Mouse (Mus musculus) stomach, postnatal 0 days (tissue): ENCODE measurements around the gene Olfr1337. TPM values are rescaled to one million over a fixed set of nuclear protein-coding genes. Genes with fewer than 3 reads are reported as not detected.
"Not testable (repeated sequence)": the region's sequence is repeated elsewhere in the genome, so short reads cannot be mapped to it uniquely, and the experiment has no call there.

ENCODE experiments used
- ATAC-seq: fragments of 200-750 bp; cut with Nextera tagmentation; 2 replicates; pipeline ENCODE4 v1.8.0; 2017; ENCODE audit not compliant: low FRiP score, low TSS enrichment
- DNase-seq: peaks from one replicate; pipeline ENCODE4 v3.0.0-alpha.2; 2016; ENCODE audit warnings: low spot score
- H3K27ac ChIP-seq: fragments of 300-500 bp; sonication (generic); replicated peaks from 2 replicates; pipeline ENCODE4 v1.5.1; 2014; ENCODE audit warnings: mild to moderate bottlenecking, control low read depth
- H3K27me3 ChIP-seq: fragments of 300-500 bp; sonication (generic); 2 replicates; pipeline ENCODE4 v1.6.1; 2014; ENCODE audit warnings: low read length; ENCODE audit not compliant: control insufficient read depth, insufficient read depth
- H3K36me3 ChIP-seq: fragments of 300-500 bp; sonication (generic); 2 replicates; pipeline ENCODE4 v1.6.1; 2014; ENCODE audit warnings: low read length, mixed read lengths; ENCODE audit not compliant: control insufficient read depth, insufficient read depth
- H3K4me1 ChIP-seq: fragments of 300-500 bp; sonication (generic); replicated peaks from 2 replicates; pipeline ENCODE4 v1.6.1; 2014; ENCODE audit warnings: antibody characterized with exemption; ENCODE audit not compliant: control insufficient read depth, insufficient read depth
- H3K4me2 ChIP-seq: fragments of 300-500 bp; sonication (generic); replicated peaks from 2 replicates; pipeline ENCODE4 v1.6.1; 2014; ENCODE audit warnings: low read depth, mild to moderate bottlenecking, control low read depth, moderate library complexity
- H3K4me3 ChIP-seq: fragments of 300-500 bp; sonication (generic); 2 replicates; pipeline ENCODE4 v1.5.1; 2014; ENCODE audit warnings: low read depth, low read length, control low read depth
- H3K9ac ChIP-seq: fragments of 300-500 bp; sonication (generic); 2 replicates; pipeline ENCODE4 v1.6.1; 2014; ENCODE audit warnings: mild to moderate bottlenecking, low read length, control low read depth, mixed read lengths
- H3K9me3 ChIP-seq: fragments of 300-500 bp; sonication (generic); 2 replicates; pipeline ENCODE4 v1.6.1; 2016; ENCODE audit warnings: low read length; ENCODE audit not compliant: control insufficient read depth
- CTCF ChIP-seq: IDR thresholded peaks from 2 replicates; pipeline ENCODE4 v1.5.1; 2016; ENCODE audit warnings: antibody characterized with exemption, low read depth, mild to moderate bottlenecking, moderate library complexity
- EP300 ChIP-seq: optimal IDR thresholded peaks from 2 replicates; pipeline ENCODE3; 2016; ENCODE audit warnings: antibody characterized with exemption
- WGBS: fragments of 180-500 bp; shearing (Covaris S2); extraction: QIAGEN DNeasy Blood & Tissue Kit; methylation state at CpG from one replicate; pipeline ENCODE4 v1.1.7; 2014; 5-methylcytosine and 5-hydroxymethylcytosine counted together
- polyA plus RNA-seq: library from polyadenylated mRNA; unstranded; fragments of >200 nt; fragmentation: Nextera tagmentation; extraction: Ambion mirVana; gene quantifications from 2 replicates; pipeline ENCODE4 v1.2.1, GENCODE M21; 2015

Olfr1337 gene
- polyA plus RNA-seq, result not detected in 2 replicates

DNA sequence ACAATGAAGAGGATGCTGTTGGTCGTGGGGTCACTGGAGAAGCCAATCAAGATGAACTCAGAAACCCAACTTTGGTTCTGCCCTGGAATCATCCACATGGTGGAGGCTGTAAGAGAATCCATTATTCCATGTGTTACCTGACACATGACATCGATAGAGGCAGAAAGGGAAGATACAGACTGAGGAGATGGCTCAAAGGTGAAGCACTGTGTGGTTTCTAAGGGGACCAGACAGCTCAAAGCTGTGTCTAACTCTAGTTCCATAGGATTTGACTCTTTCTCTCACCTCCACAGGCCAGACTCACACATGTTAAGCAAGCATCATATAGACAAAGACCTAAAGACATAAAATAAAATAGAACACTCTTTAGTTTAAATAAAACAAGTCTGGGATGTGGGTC, at the start of gene Olfr1337:
Gene Olfr1337, minus strand, starts transcription at position 101 of the 400 bp plus-strand sequence.
- no peak within 1 kb of the TSS for H3K4me3 ChIP-seq
- H3K4me1 ChIP-seq, result no peaks in the 10 kb centered on the region
- no peak within 1 kb of the TSS for H3K27ac ChIP-seq
- H3K36me3 ChIP-seq, result no peaks in the 10 kb centered on the region
- DNase-seq, result no peak
- 86% methylated on average over 2 of the region's 2 CpGs for WGBS
- no peak within 1 kb of the TSS for H3K4me2 ChIP-seq
- TF ChIP-seq EP300, result no peak
- no peak for TF ChIP-seq CTCF
- H3K9me3 ChIP-seq, result no peaks in the 10 kb centered on the region
- H3K27me3 ChIP-seq, result no peaks in the 10 kb centered on the region
- no peak for ATAC-seq
- H3K9ac ChIP-seq, result no peak within 1 kb of the TSS

DNA sequence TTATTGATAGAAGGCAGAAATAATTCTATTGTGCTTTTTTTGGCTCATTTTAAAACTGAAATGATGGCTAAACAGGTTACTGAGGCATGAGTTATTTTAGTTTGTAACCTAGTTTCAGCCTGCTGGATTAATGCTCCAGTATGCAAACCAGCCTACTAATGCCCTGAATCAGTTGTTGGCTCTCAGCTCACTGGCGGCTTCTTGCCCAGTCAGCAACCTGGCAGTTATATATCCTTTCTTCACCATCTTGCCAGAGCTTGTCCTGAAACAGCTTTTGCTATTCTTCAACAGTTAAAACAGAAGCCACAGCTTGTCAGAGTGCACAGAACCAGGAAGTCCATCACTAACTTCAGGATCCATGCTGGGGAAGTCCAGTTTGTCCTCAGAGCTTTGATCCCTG, 36.5 kb upstream of the Olfr1337 start:
- 70% methylated on average over 1 of the region's 1 CpGs for WGBS
- no peak for ATAC-seq
- Histone ChIP-seq H3K4me3 (no peak overlapping the region), H3K4me1 (no peaks in the 10 kb centered on the region), H3K27me3 (no peaks in the 10 kb centered on the region), H3K9ac (no peak overlapping the region), H3K36me3 (no peaks in the 10 kb centered on the region), H3K9me3 (no peaks in the 10 kb centered on the region), H3K27ac (no peak overlapping the region), H3K4me2 (no peak overlapping the region)
- DNase-seq, result no peak
- TF ChIP-seq CTCF (no peak), EP300 (no peak)

DNA sequence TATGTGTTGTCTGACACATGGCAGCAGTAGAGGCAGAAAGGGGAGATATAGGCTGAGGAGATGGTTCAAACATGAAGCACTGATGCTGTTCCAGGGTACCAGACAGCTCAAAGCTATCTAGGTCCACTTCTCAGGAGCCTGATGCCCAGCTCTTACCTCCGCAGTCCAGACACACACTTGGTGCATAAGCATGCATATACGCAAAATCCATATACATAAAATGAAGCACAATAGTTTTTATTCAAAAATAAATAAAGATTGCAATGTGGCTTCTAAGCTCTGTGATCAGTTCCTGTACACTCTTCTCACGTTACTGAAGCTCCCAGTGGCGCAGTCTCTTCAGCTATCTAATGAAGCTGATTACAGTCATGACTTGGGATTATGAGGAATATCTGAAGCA, 27.5 kb upstream of the Olfr1337 start, which contains the start of gene Olfr1335:
Gene Olfr1335, minus strand, starts transcription at position 101 of the 400 bp plus-strand sequence.
- H3K4me1 ChIP-seq, result no peaks in the 10 kb centered on the region
- no peaks in the 10 kb centered on the region for H3K36me3 ChIP-seq
- WGBS, result 89% methylated on average over 4 of the region's 4 CpGs
- H3K27me3 ChIP-seq, result no peaks in the 10 kb centered on the region
- no peak within 1 kb of the TSS for H3K4me3 ChIP-seq
- ATAC-seq, result no peak
- H3K4me2 ChIP-seq, result no peak within 1 kb of the TSS
- TF ChIP-seq CTCF, result no peak
- no peak for TF ChIP-seq EP300
- no peak within 1 kb of the TSS for H3K27ac ChIP-seq
- H3K9ac ChIP-seq, result no peak within 1 kb of the TSS
- DNase-seq, result no peak
- no peaks in the 10 kb centered on the region for H3K9me3 ChIP-seq

DNA sequence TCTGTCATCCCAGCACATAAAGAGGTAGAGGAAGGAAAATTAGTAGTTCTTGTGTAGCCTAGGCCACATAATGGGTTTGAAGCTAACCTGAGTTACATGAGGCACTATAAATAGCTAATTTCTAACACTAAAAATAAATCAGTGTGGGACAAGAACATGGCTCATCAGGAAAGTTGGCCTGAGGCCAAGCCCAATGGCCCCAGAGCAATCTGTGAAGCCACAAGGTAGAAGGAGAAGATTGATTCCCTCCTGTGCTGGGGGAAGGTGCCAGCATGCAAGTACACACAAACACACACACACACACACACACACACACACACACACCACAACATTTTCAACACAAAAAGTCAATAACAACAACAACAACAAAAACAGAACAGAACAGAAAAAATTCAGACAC, 10.4 kb upstream of the Olfr1337 start:
- DNase-seq, H3K4me3 ChIP-seq, H3K36me3 ChIP-seq, H3K9me3 ChIP-seq, ATAC-seq, H3K27me3 ChIP-seq, H3K9ac ChIP-seq, H3K27ac ChIP-seq, H3K4me1 ChIP-seq, H3K4me2 ChIP-seq: not testable (repeated sequence)

DNA sequence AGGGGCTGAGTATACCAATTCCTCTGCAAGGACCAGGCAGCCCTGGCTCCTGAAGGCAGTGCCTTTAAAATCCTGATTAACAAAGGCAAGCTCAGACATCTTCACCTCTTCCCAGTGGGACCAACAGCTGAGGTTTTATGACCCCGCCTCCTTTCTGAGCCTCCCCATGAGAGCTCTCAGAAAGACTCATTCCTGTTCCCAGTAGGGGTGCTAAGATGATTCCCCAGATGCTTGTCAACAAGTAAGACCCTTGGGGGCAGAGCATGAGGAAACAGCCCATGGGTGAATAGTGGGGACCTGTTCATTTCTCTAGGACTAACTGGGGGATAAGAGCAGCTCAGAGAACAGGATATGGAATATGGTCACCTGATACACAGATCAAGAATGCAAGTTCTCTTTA, 23.7 kb downstream of the Olfr1337 start, which contains the start of gene Olfr1338:
Gene Olfr1338, minus strand, starts transcription at position 101 of the 400 bp plus-strand sequence.
- Histone ChIP-seq H3K4me3 (no peak within 1 kb of the TSS), H3K4me1 (no peaks in the 10 kb centered on the region), H3K4me2 (no peak within 1 kb of the TSS), H3K27me3 (no peaks in the 10 kb centered on the region), H3K36me3 (no peaks in the 10 kb centered on the region), H3K9ac (no peak within 1 kb of the TSS), H3K27ac (no peak within 1 kb of the TSS), H3K9me3 (no peaks in the 10 kb centered on the region)
- DNase-seq, result no peak
- WGBS, result 84% methylated on average over 1 of the region's 1 CpGs
- TF ChIP-seq EP300 (no peak), CTCF (no peak)
- no peak for ATAC-seq

DNA sequence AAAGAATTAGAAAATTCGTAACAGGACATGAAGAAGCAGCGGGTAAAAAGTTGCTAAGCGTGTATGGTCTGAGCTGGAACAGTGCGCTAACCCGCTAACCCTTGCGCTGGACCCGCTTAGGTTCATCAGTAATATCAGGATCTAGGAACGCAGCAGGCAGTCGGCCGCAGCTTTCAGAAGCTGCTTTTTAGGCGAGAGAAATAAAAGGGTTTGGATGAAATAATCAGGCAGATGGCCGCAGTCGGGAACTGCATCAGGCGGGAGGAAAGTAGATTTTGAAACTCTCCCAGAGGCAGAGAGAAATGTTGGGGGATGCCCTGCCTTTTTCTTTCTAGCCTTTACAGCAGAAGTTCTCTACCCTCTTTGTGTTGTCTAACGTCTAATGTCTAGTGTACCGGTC, 40.5 kb downstream of the Olfr1337 start:
- DNase-seq, result no peak
- Histone ChIP-seq H3K4me3 (no peak overlapping the region), H3K4me1 (no peaks in the 10 kb centered on the region), H3K9ac (no peak overlapping the region), H3K4me2 (no peak overlapping the region), H3K9me3 (no peaks in the 10 kb centered on the region), H3K27ac (no peak overlapping the region), H3K36me3 (no peaks in the 10 kb centered on the region), H3K27me3 (no peaks in the 10 kb centered on the region)
- WGBS, result 12% methylated on average over 16 of the region's 16 CpGs
- no peak for ATAC-seq
- TF ChIP-seq EP300, result no peak
- TF ChIP-seq CTCF, result no peak
